Mouse (Mus musculus): ENCODE data around the gene Cmtm8. TPM values are rescaled to one million over a fixed set of nuclear protein-coding genes. Genes with fewer than 3 reads are reported as not detected.

The Cmtm8 gene
- polyA plus RNA-seq, 1 experiment from 2014 or later, result 9.1 TPM

DNA sequence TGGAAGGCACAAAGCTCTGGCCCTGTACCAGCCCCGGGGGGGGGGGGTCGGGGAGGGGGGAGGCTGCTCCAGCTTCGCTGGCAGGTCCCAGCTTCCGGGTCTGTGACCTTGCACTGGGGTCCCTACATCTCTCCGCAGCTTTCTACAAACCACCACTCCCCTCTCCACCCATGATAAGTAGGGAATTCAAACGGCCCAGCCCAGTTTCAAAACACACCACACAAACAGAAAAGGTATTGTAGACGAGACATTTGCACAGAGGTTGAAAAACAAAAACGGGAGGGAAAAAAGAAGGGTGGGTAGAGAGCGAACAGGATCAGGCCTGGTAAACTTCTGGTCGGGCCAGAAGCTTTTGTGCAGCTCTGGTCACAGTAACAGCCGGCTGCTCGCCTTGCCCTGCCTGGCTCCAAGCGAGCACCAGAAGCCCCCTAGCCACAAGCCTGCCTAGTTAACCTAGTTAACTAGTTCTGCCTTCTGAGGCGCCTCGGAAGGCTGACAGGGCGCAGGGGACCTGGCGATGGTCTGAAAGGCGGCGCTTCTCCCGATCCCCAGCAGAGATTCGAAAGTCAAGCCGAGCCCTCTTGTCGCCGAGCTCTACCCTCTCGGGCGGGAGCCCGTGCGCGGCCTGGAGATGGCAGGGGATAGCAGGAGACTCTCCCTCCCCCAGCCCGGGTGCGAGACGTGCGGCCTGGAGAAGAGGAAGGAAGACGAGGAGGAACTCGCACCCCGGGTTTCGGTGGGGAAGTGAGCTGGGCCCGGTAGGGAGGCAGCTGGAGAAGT lies 63.0 kb downstream of the Cmtm8 start:
- peak overlapping the region; percentile 53 for H3K4me3 ChIP-seq (replicated peaks)
- peak overlapping the region; percentile 26; the same call in 1 of the 2 replicates for H3K27ac ChIP-seq
- peak overlapping the region; percentile 93 for H3K4me2 ChIP-seq (replicated peaks)
- ATAC-seq, result peak; percentile 59
- no peaks in the 10 kb centered on the region for H3K9me3 ChIP-seq
- H3K4me1 ChIP-seq (replicated peaks), result peaks cover 29% of the 10 kb centered on the region
- H3K36me3 ChIP-seq, result no peaks in the 10 kb centered on the region
- peak overlapping the region; percentile 72 for H3K9ac ChIP-seq (replicated peaks)
- H3K27me3 ChIP-seq, result peaks cover 3% of the 10 kb centered on the region; the same call in 1 of the 2 replicates
- WGBS, result under 1% methylated on average over 38 of the region's 38 CpGs

DNA sequence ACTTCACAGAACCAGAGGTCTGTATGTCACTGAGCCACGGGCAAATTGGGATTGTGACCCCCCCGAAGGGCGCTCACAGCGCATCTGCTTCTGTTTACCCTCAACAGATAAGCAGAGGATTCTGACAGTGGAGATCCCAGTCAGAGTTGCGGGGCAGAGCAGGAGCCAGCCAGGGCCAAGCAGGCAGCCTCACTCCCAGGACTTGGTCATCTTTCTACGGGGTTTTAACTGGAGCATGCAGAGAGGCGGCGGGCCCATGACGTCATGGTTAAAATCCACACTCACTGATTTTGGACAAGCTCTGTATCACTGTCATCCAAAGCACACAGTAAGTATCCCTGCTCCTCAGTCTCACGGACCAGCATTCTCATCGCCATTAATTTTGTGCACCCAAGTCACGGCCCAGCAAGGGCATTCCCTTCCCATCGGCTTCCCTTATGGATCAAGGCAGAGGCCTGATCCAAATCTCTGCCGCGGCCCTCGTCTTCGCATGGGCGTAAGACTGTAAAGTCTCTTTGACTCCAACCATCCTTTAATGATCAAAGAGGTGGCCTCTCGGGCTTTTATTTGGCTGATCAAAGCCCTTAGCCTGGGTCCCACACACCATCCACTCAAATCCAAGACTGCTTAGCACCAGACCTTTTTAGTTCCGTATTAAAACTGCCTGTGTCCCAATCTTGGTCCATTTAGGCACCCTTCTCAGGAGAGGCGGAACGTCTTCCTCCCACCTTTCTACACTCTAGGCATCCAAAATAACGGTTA lies 63.8 kb downstream of the Cmtm8 start:
- WGBS, result 29% methylated on average over 23 of the region's 23 CpGs
- Histone ChIP-seq H3K4me2 (replicated peaks) (peak overlapping the region; percentile 93), H3K4me1 (replicated peaks) (peaks cover 23% of the 10 kb centered on the region), H3K4me3 (replicated peaks) (peak overlapping the region; percentile 53), H3K9me3 (no peaks in the 10 kb centered on the region), H3K27me3 (peaks cover 3% of the 10 kb centered on the region; the same call in 1 of the 2 replicates), H3K36me3 (no peaks in the 10 kb centered on the region), H3K9ac (replicated peaks) (0 out of 2 replicates have a peak overlapping the region, but pooled peaks have one; percentile 72), H3K27ac (no peak overlapping the region)
- peak; percentile 31 for ATAC-seq

- ATAC-seq, result no peak
- H3K9ac ChIP-seq (replicated peaks), result no peak overlapping the region
Observed at GRCm38 (mm10) chr9:114778877-114779276, 65.1 kb downstream of the Cmtm8 start.

GRCm38 (mm10) chr9:114778047-114778390 lies 65.9 kb downstream of the Cmtm8 start:
- Histone ChIP-seq H3K4me3 (replicated peaks) (no peak overlapping the region), H3K9ac (replicated peaks) (no peak overlapping the region), H3K4me1 (replicated peaks) (peaks cover 23% of the 10 kb centered on the region), H3K4me2 (replicated peaks) (no peak overlapping the region), H3K27me3 (peaks cover 3% of the 10 kb centered on the region; the same call in 1 of the 2 replicates), H3K9me3 (no peaks in the 10 kb centered on the region), H3K36me3 (no peaks in the 10 kb centered on the region), H3K27ac (no peak overlapping the region)
- WGBS, result 87% methylated on average over 7 of the region's 7 CpGs
- no peak for ATAC-seq

More at GRCm38 (mm10) chr9:114778877-114779276, 65.1 kb downstream of the Cmtm8 start:
- Histone ChIP-seq H3K4me3 (replicated peaks) (no peak overlapping the region), H3K9me3 (no peaks in the 10 kb centered on the region), H3K27ac (no peak overlapping the region), H3K36me3 (no peaks in the 10 kb centered on the region), H3K4me2 (replicated peaks) (no peak overlapping the region), H3K4me1 (replicated peaks) (peaks cover 23% of the 10 kb centered on the region), H3K27me3 (peaks cover 3% of the 10 kb centered on the region; the same call in 1 of the 2 replicates)
- 87% methylated on average over 7 of the region's 7 CpGs for WGBS

GRCm38 (mm10) chr9:114777178-114778046 lies 66.5 kb downstream of the Cmtm8 start:
- 88% methylated on average over 6 of the region's 6 CpGs for WGBS
- Histone ChIP-seq H3K4me1 (replicated peaks) (peaks cover 23% of the 10 kb centered on the region), H3K9ac (replicated peaks) (no peak overlapping the region), H3K9me3 (no peaks in the 10 kb centered on the region), H3K27ac (no peak overlapping the region), H3K4me2 (replicated peaks) (no peak overlapping the region), H3K4me3 (replicated peaks) (no peak overlapping the region), H3K27me3 (0 out of 2 replicates have a peak, but pooled peaks cover 3% of the 10 kb centered on the region), H3K36me3 (peaks cover 2% of the 10 kb centered on the region; the same call in 1 of the 2 replicates)
- ATAC-seq, result no peak

DNA sequence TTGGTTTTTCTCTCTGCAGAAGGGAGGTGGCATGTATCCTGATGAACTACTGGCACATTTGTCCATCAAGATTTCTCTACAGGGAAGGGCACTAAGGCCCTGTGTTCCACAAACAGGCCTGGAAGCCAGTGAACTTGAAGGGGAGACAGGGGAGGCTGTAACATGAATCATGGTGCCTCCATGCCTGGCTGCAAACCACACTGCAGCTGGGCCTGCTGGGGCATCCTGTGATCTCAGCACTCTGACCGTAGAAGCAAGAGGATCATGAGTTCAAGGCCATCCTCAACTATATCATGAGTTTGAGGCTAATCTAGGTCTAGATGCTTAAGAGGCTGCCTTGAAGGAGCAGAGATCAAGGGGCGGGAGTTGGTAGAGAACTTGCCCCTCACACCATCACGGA lies 67.6 kb downstream of the Cmtm8 start:
- WGBS, result 98% methylated on average over 3 of the region's 3 CpGs
- no peak overlapping the region for H3K9ac ChIP-seq (replicated peaks)

GRCm38 (mm10) chr9:114775272-114775671 lies 68.7 kb downstream of the Cmtm8 start:
- 84% methylated on average over 4 of the region's 4 CpGs for WGBS

More for the DNA sequence above, 67.6 kb downstream of the Cmtm8 start:
- Histone ChIP-seq H3K4me3 (replicated peaks) (no peak overlapping the region), H3K4me1 (replicated peaks) (peaks cover 16% of the 10 kb centered on the region), H3K36me3 (peaks cover 6% of the 10 kb centered on the region; the same call in 1 of the 2 replicates), H3K27me3 (no peaks in the 10 kb centered on the region), H3K4me2 (replicated peaks) (no peak overlapping the region), H3K9me3 (no peaks in the 10 kb centered on the region), H3K27ac (no peak overlapping the region)
- no peak for ATAC-seq

GRCm38 (mm10) chr9:114774629-114775028 lies 69.3 kb downstream of the Cmtm8 start:
- no peak for ATAC-seq
- no peak overlapping the region for H3K27ac ChIP-seq
- H3K4me2 ChIP-seq (replicated peaks), result no peak overlapping the region
- no peak overlapping the region for H3K4me3 ChIP-seq (replicated peaks)
- no peak overlapping the region for H3K9ac ChIP-seq (replicated peaks)
- no peaks in the 10 kb centered on the region for H3K27me3 ChIP-seq
- H3K36me3 ChIP-seq, result peaks cover 6% of the 10 kb centered on the region; the same call in 1 of the 2 replicates
- no peaks in the 10 kb centered on the region for H3K9me3 ChIP-seq
- WGBS, result 81% methylated on average over 6 of the region's 6 CpGs
- H3K4me1 ChIP-seq (replicated peaks), result no peaks in the 10 kb centered on the region

More at GRCm38 (mm10) chr9:114775272-114775671, 68.7 kb downstream of the Cmtm8 start:
- no peaks in the 10 kb centered on the region for H3K27me3 ChIP-seq
- H3K4me3 ChIP-seq (replicated peaks), result no peak overlapping the region
- no peak overlapping the region for H3K27ac ChIP-seq
- H3K4me1 ChIP-seq (replicated peaks), result peaks cover 6% of the 10 kb centered on the region
- H3K36me3 ChIP-seq, result peaks cover 6% of the 10 kb centered on the region; the same call in 1 of the 2 replicates
- no peak; the same call in 1 of the 2 replicates for ATAC-seq
- H3K4me2 ChIP-seq (replicated peaks), result no peak overlapping the region
- no peaks in the 10 kb centered on the region for H3K9me3 ChIP-seq
- H3K9ac ChIP-seq (replicated peaks), result no peak overlapping the region; the same call in 1 of the 2 replicates

DNA sequence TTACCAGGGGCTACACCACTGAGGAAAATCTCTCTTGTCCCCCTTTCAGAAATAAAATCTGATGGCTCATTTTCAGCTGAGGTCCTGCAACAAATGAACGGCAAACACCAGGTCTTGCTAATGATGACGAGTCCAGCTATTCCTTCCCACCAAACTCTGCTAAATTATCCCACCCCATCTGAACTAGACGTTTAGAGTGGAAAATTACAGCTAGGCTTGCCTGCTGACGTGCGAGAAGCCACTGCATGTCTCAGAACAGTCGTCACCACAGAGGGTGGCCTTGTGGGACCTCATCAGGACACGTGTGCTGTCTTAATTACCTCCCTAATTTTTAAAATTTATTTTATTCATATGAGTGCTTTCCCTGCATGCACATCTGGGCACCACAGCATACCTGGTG lies 72.4 kb downstream of the Cmtm8 start:
- no peak for ATAC-seq
- 92% methylated on average over 7 of the region's 7 CpGs for WGBS
- H3K36me3 ChIP-seq, result peaks cover 6% of the 10 kb centered on the region; the same call in 1 of the 2 replicates

GRCm38 (mm10) chr9:114770224-114770623 lies 73.7 kb downstream of the Cmtm8 start:
- Histone ChIP-seq H3K27me3 (no peaks in the 10 kb centered on the region), H3K27ac (no peak overlapping the region), H3K9ac (replicated peaks) (no peak overlapping the region), H3K4me3 (replicated peaks) (no peak overlapping the region), H3K4me2 (replicated peaks) (no peak overlapping the region), H3K36me3 (peaks cover 10% of the 10 kb centered on the region; the same call in 1 of the 2 replicates), H3K4me1 (replicated peaks) (peaks cover 13% of the 10 kb centered on the region; the same call in 1 of the 2 replicates), H3K9me3 (no peaks in the 10 kb centered on the region)
- ATAC-seq, result no peak
- 88% methylated on average over 4 of the region's 4 CpGs for WGBS

More for the DNA sequence above, 72.4 kb downstream of the Cmtm8 start:
- no peaks in the 10 kb centered on the region for H3K27me3 ChIP-seq
- H3K27ac ChIP-seq, result no peak overlapping the region
- H3K4me1 ChIP-seq (replicated peaks), result peaks cover 13% of the 10 kb centered on the region; the same call in 1 of the 2 replicates
- H3K9ac ChIP-seq (replicated peaks), result no peak overlapping the region
- H3K4me2 ChIP-seq (replicated peaks), result no peak overlapping the region
- H3K4me3 ChIP-seq (replicated peaks), result no peak overlapping the region
- H3K9me3 ChIP-seq, result no peaks in the 10 kb centered on the region

GRCm38 (mm10) chr9:114768066-114768465 lies 75.9 kb downstream of the Cmtm8 start:
- Histone ChIP-seq H3K27me3 (no peaks in the 10 kb centered on the region), H3K4me1 (replicated peaks) (peaks cover 13% of the 10 kb centered on the region; the same call in 1 of the 2 replicates), H3K4me2 (replicated peaks) (no peak overlapping the region), H3K27ac (no peak overlapping the region), H3K4me3 (replicated peaks) (no peak overlapping the region), H3K9ac (replicated peaks) (no peak overlapping the region), H3K36me3 (peaks cover 10% of the 10 kb centered on the region; the same call in 1 of the 2 replicates), H3K9me3 (no peaks in the 10 kb centered on the region)
- ATAC-seq, result no peak
- 53% methylated on average over 10 of the region's 10 CpGs for WGBS

Measured in midbrain, embryonic 13.5 days (tissue).